Mouse (Mus musculus) midbrain, embryonic 11.5 days (tissue): ENCODE results near the gene Med10. TPM values are rescaled to one million over a fixed set of nuclear protein-coding genes. Genes with fewer than 3 reads are reported as not detected.

Experiments
- ATAC-seq: fragments of 200-750 bp; cut with Nextera tagmentation; 2 replicates; pipeline ENCODE4 v1.8.0; 2017; ENCODE audit warnings: moderate TSS enrichment, moderate library complexity; ENCODE audit not compliant: low FRiP score
- DNase-seq: peaks from one replicate; pipeline ENCODE4 v3.0.0; 2015; ENCODE audit warnings: low spot score; ENCODE audit errors: missing footprints
- H3K27ac ChIP-seq: fragments of 300-500 bp; sonication (generic); 2 replicates; pipeline ENCODE4 v1.5.1; 2014; ENCODE audit warnings: low read depth, low read length
- H3K27me3 ChIP-seq: fragments of 300-500 bp; sonication (generic); 2 replicates; pipeline ENCODE4 v1.6.1; 2014; ENCODE audit warnings: mild to moderate bottlenecking, low read length, moderate library complexity, mixed read lengths; ENCODE audit not compliant: control insufficient read depth, insufficient read depth
- H3K36me3 ChIP-seq: fragments of 300-500 bp; sonication (generic); 2 replicates; pipeline ENCODE4 v1.6.1; 2014; ENCODE audit warnings: mild to moderate bottlenecking, low read length, moderate library complexity, mixed read lengths; ENCODE audit not compliant: control insufficient read depth, insufficient read depth
- H3K4me1 ChIP-seq: fragments of 300-500 bp; sonication (generic); 2 replicates; pipeline ENCODE4 v1.6.1; 2014; ENCODE audit warnings: low read length; ENCODE audit not compliant: control insufficient read depth, insufficient read depth
- H3K4me2 ChIP-seq: fragments of 300-500 bp; sonication (generic); 2 replicates; pipeline ENCODE4 v1.6.1; 2014; ENCODE audit warnings: mild to moderate bottlenecking, moderate library complexity
- H3K4me3 ChIP-seq: fragments of 300-500 bp; sonication (generic); 2 replicates; pipeline ENCODE4 v1.5.1; 2014; ENCODE audit warnings: low read depth, low read length
- H3K9ac ChIP-seq: fragments of 300-500 bp; sonication (generic); 2 replicates; pipeline ENCODE4 v1.6.1; 2014; ENCODE audit warnings: low read length
- H3K9me3 ChIP-seq: fragments of 300-500 bp; sonication (generic); 2 replicates; pipeline ENCODE4 v1.6.1; 2016; ENCODE audit warnings: low read length; ENCODE audit not compliant: control insufficient read depth
- WGBS: fragments of 180-500 bp; shearing (Covaris S2); extraction: QIAGEN DNeasy Blood & Tissue Kit; methylation state at CpG from one replicate; pipeline ENCODE4 v1.1.7; 2014; 5-methylcytosine and 5-hydroxymethylcytosine counted together
- polyA plus RNA-seq: library from polyadenylated mRNA; unstranded; fragments of >200 nt; fragmentation: Nextera tagmentation; extraction: Ambion mirVana; gene quantifications from 2 replicates; pipeline ENCODE4 v1.2.1, GENCODE M21; 2014

Med10 gene
- polyA plus RNA-seq, 1 experiment from 2014 or later: 217 TPM

- Histone ChIP-seq H3K9ac (no peak overlapping the region), H3K27ac (no peak overlapping the region), H3K36me3 (no peaks in the 10 kb centered on the region), H3K27me3 (no peaks in the 10 kb centered on the region), H3K4me3 (no peak overlapping the region), H3K4me1 (no peaks in the 10 kb centered on the region), H3K4me2 (no peak overlapping the region), H3K9me3 (no peaks in the 10 kb centered on the region)
- no peak for DNase-seq
- ATAC-seq: no peak
- 86% methylated on average over 5 of the region's 5 CpGs for WGBS
Observed at GRCm38 (mm10) chr13:69788704-69789103, 13.5 kb upstream of the Med10 start.

GRCm38 (mm10) chr13:69791814-69792213 is 10.4 kb upstream of the Med10 start:
- ATAC-seq: no peak
- 67% methylated on average over 1 of the region's 1 CpGs for WGBS

GRCm38 (mm10) chr13:69792541-69793009 is 9.6 kb upstream of the Med10 start:
- no peak for DNase-seq
- no peak for ATAC-seq
- Histone ChIP-seq H3K9me3 (no peaks in the 10 kb centered on the region), H3K9ac (no peak overlapping the region), H3K4me2 (no peak overlapping the region), H3K36me3 (no peaks in the 10 kb centered on the region), H3K27me3 (no peaks in the 10 kb centered on the region), H3K4me1 (no peaks in the 10 kb centered on the region), H3K27ac (no peak overlapping the region), H3K4me3 (no peak overlapping the region)
- WGBS: 73% methylated on average over 12 of the region's 12 CpGs

More at GRCm38 (mm10) chr13:69791814-69792213, 10.4 kb upstream of the Med10 start:
- Histone ChIP-seq H3K9me3 (no peaks in the 10 kb centered on the region), H3K27ac (no peak overlapping the region), H3K9ac (no peak overlapping the region), H3K4me3 (no peak overlapping the region), H3K4me2 (no peak overlapping the region), H3K4me1 (no peaks in the 10 kb centered on the region), H3K36me3 (no peaks in the 10 kb centered on the region), H3K27me3 (no peaks in the 10 kb centered on the region)
- DNase-seq: no peak

GRCm38 (mm10) chr13:69794808-69795207 is 7.4 kb upstream of the Med10 start:
- H3K4me1 ChIP-seq: no peaks in the 10 kb centered on the region
- no peaks in the 10 kb centered on the region for H3K9me3 ChIP-seq
- WGBS: 67% methylated on average over 7 of the region's 7 CpGs
- DNase-seq (peak; percentile 83), ATAC-seq (no peak)
- H3K4me3 ChIP-seq: no peak overlapping the region
- no peaks in the 10 kb centered on the region for H3K27me3 ChIP-seq
- H3K27ac ChIP-seq: no peak overlapping the region
- no peak overlapping the region for H3K9ac ChIP-seq
- no peak overlapping the region for H3K4me2 ChIP-seq
- H3K36me3 ChIP-seq: no peaks in the 10 kb centered on the region

GRCm38 (mm10) chr13:69809681-69810611 is 7.8 kb downstream of the Med10 start:
- WGBS: under 1% methylated on average over 55 of the region's 55 CpGs

GRCm38 (mm10) chr13:69810936-69811680 is 8.9 kb downstream of the Med10 start:
- peaks cover 8% of the 10 kb centered on the region for H3K4me1 ChIP-seq
- H3K9me3 ChIP-seq: no peaks in the 10 kb centered on the region
- ATAC-seq (no peak), DNase-seq (no peak)
- no peak overlapping the region for H3K27ac ChIP-seq
- H3K27me3 ChIP-seq: no peaks in the 10 kb centered on the region; the same call in 1 of the 2 replicates
- H3K4me3 ChIP-seq: peak overlapping the region; percentile 93; the same call in 1 of the 2 replicates
- WGBS: 91% methylated on average over 14 of the region's 14 CpGs
- H3K4me2 ChIP-seq: peak overlapping the region; percentile 99
- H3K36me3 ChIP-seq: peaks cover 24% of the 10 kb centered on the region
- H3K9ac ChIP-seq: peak overlapping the region; percentile 83; the same call in 1 of the 2 replicates

More at GRCm38 (mm10) chr13:69809681-69810611, 7.8 kb downstream of the Med10 start:
- H3K4me2 ChIP-seq: peak overlapping the region; percentile 99
- no peaks in the 10 kb centered on the region; the same call in 1 of the 2 replicates for H3K27me3 ChIP-seq
- H3K27ac ChIP-seq: no peak overlapping the region
- H3K9ac ChIP-seq: peak overlapping the region; percentile 83
- peaks cover 8% of the 10 kb centered on the region for H3K4me1 ChIP-seq
- H3K4me3 ChIP-seq: peak overlapping the region; percentile 93
- DNase-seq (peak; percentile 99), ATAC-seq (peak; percentile 97)
- no peaks in the 10 kb centered on the region for H3K9me3 ChIP-seq
- H3K36me3 ChIP-seq: peaks cover 17% of the 10 kb centered on the region

GRCm38 (mm10) chr13:69813870-69814269 is 11.7 kb downstream of the Med10 start:
- Histone ChIP-seq H3K36me3 (peaks cover 24% of the 10 kb centered on the region), H3K4me2 (no peak overlapping the region), H3K27ac (no peak overlapping the region), H3K27me3 (no peaks in the 10 kb centered on the region), H3K4me3 (no peak overlapping the region), H3K4me1 (peaks cover 8% of the 10 kb centered on the region), H3K9ac (no peak overlapping the region), H3K9me3 (no peaks in the 10 kb centered on the region)
- 96% methylated on average over 5 of the region's 5 CpGs for WGBS
- ATAC-seq (no peak), DNase-seq (peak; percentile 47)

- no peaks in the 10 kb centered on the region for H3K9me3 ChIP-seq
- H3K36me3 ChIP-seq: peaks cover 18% of the 10 kb centered on the region
- ATAC-seq: no peak
- no peak overlapping the region for H3K27ac ChIP-seq
- 84% methylated on average over 4 of the region's 4 CpGs for WGBS
- H3K27me3 ChIP-seq: no peaks in the 10 kb centered on the region
- H3K4me3 ChIP-seq: no peak overlapping the region
- no peak overlapping the region for H3K9ac ChIP-seq
- no peak overlapping the region for H3K4me2 ChIP-seq
- DNase-seq: no peak
- H3K4me1 ChIP-seq: no peaks in the 10 kb centered on the region
Observed at GRCm38 (mm10) chr13:69818306-69818705, 16.1 kb downstream of the Med10 start.
